Mouse (Mus musculus): Measurements from ENCODE around the gene Stk25. TPM values are rescaled to one million over a fixed set of nuclear protein-coding genes. Genes with fewer than 3 reads are reported as not detected.

Stk25 gene
- polyA plus RNA-seq, 1 experiment from 2014 or later, result 222 TPM

GRCm38 (mm10) chr1:93630796-93631195, 27.7 kb downstream of the Stk25 start:
- Histone ChIP-seq H3K9ac (no peak overlapping the region), H3K4me1 (peaks cover 21% of the 10 kb centered on the region), H3K4me3 (no peak overlapping the region), H3K36me3 (ENCODE audit: poor library complexity, severe bottlenecking) (peaks cover 44% of the 10 kb centered on the region), H3K27ac (no peak overlapping the region), H3K4me2 (no peak overlapping the region), H3K9me3 (replicated peaks) (no peaks in the 10 kb centered on the region), H3K27me3 (no peaks in the 10 kb centered on the region)
- no peak for ATAC-seq
- WGBS, result 95% methylated on average over 3 of the region's 3 CpGs

- H3K4me3 ChIP-seq, result no peak overlapping the region
- no peaks in the 10 kb centered on the region for H3K9me3 ChIP-seq (replicated peaks)
- H3K36me3 ChIP-seq (ENCODE audit: poor library complexity, severe bottlenecking), result peaks cover 93% of the 10 kb centered on the region
- no peak overlapping the region for H3K4me2 ChIP-seq
- no peak overlapping the region for H3K27ac ChIP-seq
- no peaks in the 10 kb centered on the region for H3K4me1 ChIP-seq
- no peak overlapping the region for H3K9ac ChIP-seq
- ATAC-seq, result no peak
- 100% methylated on average over 1 of the region's 1 CpGs for WGBS
- H3K27me3 ChIP-seq, result no peaks in the 10 kb centered on the region
Measured at GRCm38 (mm10) chr1:93624502-93624901, 34.0 kb downstream of the Stk25 start.

- Histone ChIP-seq H3K27ac (no peak overlapping the region), H3K9ac (no peak overlapping the region), H3K4me3 (no peak overlapping the region), H3K9me3 (replicated peaks) (no peaks in the 10 kb centered on the region), H3K36me3 (ENCODE audit: poor library complexity, severe bottlenecking) (peaks cover 44% of the 10 kb centered on the region), H3K4me1 (no peaks in the 10 kb centered on the region), H3K4me2 (no peak overlapping the region), H3K27me3 (no peaks in the 10 kb centered on the region)
- WGBS, result 88% methylated on average over 5 of the region's 5 CpGs
- ATAC-seq, result peak; percentile 31; the same call in 1 of the 2 replicates
Measured at GRCm38 (mm10) chr1:93618948-93619347, 39.5 kb downstream of the Stk25 start.

- H3K36me3 ChIP-seq (ENCODE audit: poor library complexity, severe bottlenecking), result peaks cover 36% of the 10 kb centered on the region
- no peak overlapping the region for H3K9ac ChIP-seq
- no peak overlapping the region for H3K27ac ChIP-seq
- no peaks in the 10 kb centered on the region for H3K9me3 ChIP-seq (replicated peaks)
- H3K4me1 ChIP-seq, result no peaks in the 10 kb centered on the region
- H3K4me2 ChIP-seq, result no peak overlapping the region
- H3K27me3 ChIP-seq, result no peaks in the 10 kb centered on the region
- ATAC-seq, result no peak
- 89% methylated on average over 4 of the region's 4 CpGs for WGBS
- no peak overlapping the region for H3K4me3 ChIP-seq
Measured at GRCm38 (mm10) chr1:93618059-93618748, 40.3 kb downstream of the Stk25 start.

GRCm38 (mm10) chr1:93609762-93610161, 48.7 kb downstream of the Stk25 start:
- H3K27me3 ChIP-seq, result no peaks in the 10 kb centered on the region
- H3K4me1 ChIP-seq, result no peaks in the 10 kb centered on the region
- H3K4me3 ChIP-seq, result no peak overlapping the region
- ATAC-seq, result no peak
- H3K27ac ChIP-seq, result no peak overlapping the region
- no peak overlapping the region for H3K9ac ChIP-seq
- H3K9me3 ChIP-seq (replicated peaks), result no peaks in the 10 kb centered on the region
- no peak overlapping the region for H3K4me2 ChIP-seq
- 81% methylated on average over 8 of the region's 8 CpGs for WGBS
- no peaks in the 10 kb centered on the region for H3K36me3 ChIP-seq (ENCODE audit: poor library complexity, severe bottlenecking)

- no peak overlapping the region for H3K9ac ChIP-seq
- no peak overlapping the region for H3K4me2 ChIP-seq
- no peak overlapping the region for H3K27ac ChIP-seq
- H3K4me1 ChIP-seq, result no peaks in the 10 kb centered on the region
- H3K27me3 ChIP-seq, result no peaks in the 10 kb centered on the region
- no peaks in the 10 kb centered on the region for H3K9me3 ChIP-seq (replicated peaks)
- ATAC-seq, result no peak
- H3K4me3 ChIP-seq, result no peak overlapping the region
- no peaks in the 10 kb centered on the region for H3K36me3 ChIP-seq (ENCODE audit: poor library complexity, severe bottlenecking)
- WGBS, result 76% methylated on average over 4 of the region's 4 CpGs
Measured at GRCm38 (mm10) chr1:93608696-93609245, 49.7 kb downstream of the Stk25 start.

GRCm38 (mm10) chr1:93607090-93608083, 51.1 kb downstream of the Stk25 start:
- Histone ChIP-seq H3K9ac (no peak overlapping the region), H3K27me3 (no peaks in the 10 kb centered on the region), H3K4me3 (no peak overlapping the region), H3K36me3 (ENCODE audit: poor library complexity, severe bottlenecking) (no peaks in the 10 kb centered on the region), H3K4me1 (no peaks in the 10 kb centered on the region), H3K27ac (no peak overlapping the region), H3K4me2 (no peak overlapping the region), H3K9me3 (replicated peaks) (no peaks in the 10 kb centered on the region)
- no peak for ATAC-seq
- 77% methylated on average over 14 of the region's 14 CpGs for WGBS

- H3K27ac ChIP-seq, result no peak overlapping the region
- 95% methylated on average over 12 of the region's 12 CpGs for WGBS
- H3K27me3 ChIP-seq, result no peaks in the 10 kb centered on the region
- H3K36me3 ChIP-seq (ENCODE audit: poor library complexity, severe bottlenecking), result no peaks in the 10 kb centered on the region
- no peak for ATAC-seq
- H3K4me2 ChIP-seq, result no peak overlapping the region
- H3K9ac ChIP-seq, result no peak overlapping the region
- no peaks in the 10 kb centered on the region for H3K9me3 ChIP-seq (replicated peaks)
- H3K4me3 ChIP-seq, result no peak overlapping the region
- no peaks in the 10 kb centered on the region for H3K4me1 ChIP-seq
Measured at GRCm38 (mm10) chr1:93603921-93604320, 54.5 kb downstream of the Stk25 start.

GRCm38 (mm10) chr1:93602911-93603310, 55.5 kb downstream of the Stk25 start:
- Histone ChIP-seq H3K36me3 (ENCODE audit: poor library complexity, severe bottlenecking) (no peaks in the 10 kb centered on the region), H3K27me3 (no peaks in the 10 kb centered on the region), H3K9ac (no peak overlapping the region), H3K4me3 (no peak overlapping the region), H3K27ac (no peak overlapping the region), H3K4me2 (no peak overlapping the region), H3K9me3 (replicated peaks) (no peaks in the 10 kb centered on the region), H3K4me1 (no peaks in the 10 kb centered on the region)
- no peak for ATAC-seq
- WGBS, result 81% methylated on average over 4 of the region's 4 CpGs

GRCm38 (mm10) chr1:93595916-93596315, 62.5 kb downstream of the Stk25 start:
- no peak overlapping the region for H3K4me3 ChIP-seq
- H3K9ac ChIP-seq, result no peak overlapping the region
- no peak overlapping the region for H3K4me2 ChIP-seq
- ATAC-seq, result no peak
- no peaks in the 10 kb centered on the region for H3K36me3 ChIP-seq (ENCODE audit: poor library complexity, severe bottlenecking)
- 77% methylated on average over 6 of the region's 6 CpGs for WGBS
- no peaks in the 10 kb centered on the region for H3K4me1 ChIP-seq
- no peaks in the 10 kb centered on the region for H3K27me3 ChIP-seq
- H3K9me3 ChIP-seq (replicated peaks), result no peaks in the 10 kb centered on the region
- H3K27ac ChIP-seq, result no peak overlapping the region

GRCm38 (mm10) chr1:93593960-93594359, 64.5 kb downstream of the Stk25 start:
- Histone ChIP-seq H3K4me3 (no peak overlapping the region), H3K4me2 (no peak overlapping the region), H3K4me1 (no peaks in the 10 kb centered on the region), H3K27ac (no peak overlapping the region), H3K9ac (no peak overlapping the region), H3K36me3 (ENCODE audit: poor library complexity, severe bottlenecking) (no peaks in the 10 kb centered on the region), H3K27me3 (no peaks in the 10 kb centered on the region), H3K9me3 (replicated peaks) (no peaks in the 10 kb centered on the region)
- ATAC-seq, result no peak

GRCm38 (mm10) chr1:93588346-93588745, 70.1 kb downstream of the Stk25 start:
- Histone ChIP-seq H3K27me3 (no peaks in the 10 kb centered on the region), H3K4me1 (no peaks in the 10 kb centered on the region), H3K4me2 (no peak overlapping the region), H3K36me3 (ENCODE audit: poor library complexity, severe bottlenecking) (no peaks in the 10 kb centered on the region), H3K9me3 (replicated peaks) (no peaks in the 10 kb centered on the region), H3K27ac (no peak overlapping the region), H3K9ac (no peak overlapping the region), H3K4me3 (no peak overlapping the region)
- ATAC-seq, result no peak
- WGBS, result 67% methylated on average over 3 of the region's 3 CpGs

Data from forebrain, embryonic 13.5 days (tissue).